Mouse (Mus musculus) C2C12 (cell line): ENCODE data around the gene Grm6. TPM values are rescaled to one million over a fixed set of nuclear protein-coding genes. Genes with fewer than 3 reads are reported as not detected.

Experiments used
- H3K27me3 ChIP-seq: one replicate; pipeline ENCODE4 v1.6.1; 2011; ENCODE audit not compliant: control insufficient read depth, insufficient read depth, insufficient read length
- H3K36me3 ChIP-seq: one replicate; pipeline ENCODE4 v1.6.1; 2011; ENCODE audit not compliant: control insufficient read depth, insufficient read depth
- H3K4me3 ChIP-seq: one replicate; pipeline ENCODE4 v1.5.1; 2011; ENCODE audit warnings: mild to moderate bottlenecking, control low read depth; ENCODE audit not compliant: poor library complexity, insufficient read depth, severe bottlenecking
- H3K79me2 ChIP-seq: one replicate; pipeline ENCODE4 v1.6.1; 2011; ENCODE audit not compliant: control insufficient read depth, insufficient read depth
- H3K79me3 ChIP-seq: one replicate; pipeline ENCODE4 v1.6.1; 2011; ENCODE audit warnings: low read depth, control low read depth
- H3ac ChIP-seq: one replicate; pipeline ENCODE3; 2011; ENCODE audit warnings: low read depth; ENCODE audit not compliant: control insufficient read depth, insufficient read length
- CEBPB ChIP-seq: IDR thresholded peaks from one replicate; pipeline ENCODE4 v1.6.1; 2011; ENCODE audit warnings: low read depth, mild to moderate bottlenecking, control low read depth, moderate library complexity
- CTCF ChIP-seq: IDR thresholded peaks from one replicate; pipeline ENCODE4 v1.5.1; 2011; ENCODE audit not compliant: control insufficient read depth, insufficient read depth, insufficient read length
- FOSL1 ChIP-seq: IDR thresholded peaks from one replicate; pipeline ENCODE4 v1.8.0; 2011; ENCODE audit warnings: mild to moderate bottlenecking, low read length; ENCODE audit not compliant: poor library complexity, insufficient read depth, severe bottlenecking
- MAX ChIP-seq: IDR thresholded peaks from one replicate; pipeline ENCODE4 v1.6.1; 2011; ENCODE audit warnings: mild to moderate bottlenecking, control low read depth
- MYOD1 ChIP-seq: IDR thresholded peaks from one replicate; pipeline ENCODE4 v1.6.1; 2011; ENCODE audit warnings: low read depth; ENCODE audit not compliant: control insufficient read depth, insufficient read length
- MYOG ChIP-seq: IDR thresholded peaks from one replicate; pipeline ENCODE4 v1.6.1; 2011; ENCODE audit not compliant: control insufficient read depth, insufficient read length; ENCODE audit errors: extremely low read depth
- USF1 ChIP-seq: IDR thresholded peaks from one replicate; pipeline ENCODE4 v1.6.1; 2011; ENCODE audit warnings: low read depth, mild to moderate bottlenecking, control low read depth, moderate library complexity
- polyA plus RNA-seq: library from polyadenylated mRNA; unstranded; fragments of >200 nt; fragmentation: generic; extraction: Trizol; gene quantifications from one replicate; pipeline ENCODE4 v1.2.1, GENCODE M21; 2012; ENCODE audit warnings: missing spikeins

Gene Grm6
- polyA plus RNA-seq, 1 experiment, result not detected

- TF ChIP-seq MAX (no peak), USF1 (no peak), MYOG (no peak)
- Histone ChIP-seq H3ac (no peak overlapping the region), H3K79me3 (no peaks in the 10 kb centered on the region), H3K36me3 (no peaks in the 10 kb centered on the region), H3K79me2 (no peaks in the 10 kb centered on the region), H3K27me3 (no peaks in the 10 kb centered on the region), H3K4me3 (no peak overlapping the region)
Observed at GRCm38 (mm10) chr11:50892441-50892840, 42.0 kb downstream of the Grm6 start.

GRCm38 (mm10) chr11:50897359-50897758 lies 46.9 kb downstream of the Grm6 start:
- H3ac ChIP-seq, result no peak overlapping the region
- H3K79me3 ChIP-seq, result no peaks in the 10 kb centered on the region
- H3K27me3 ChIP-seq, result no peaks in the 10 kb centered on the region
- H3K4me3 ChIP-seq, result no peak overlapping the region
- TF ChIP-seq CTCF (no peak), CEBPB (no peak), FOSL1 (no peak), MYOD1 (no peak), USF1 (no peak), MAX (no peak), MYOG (no peak)
- no peaks in the 10 kb centered on the region for H3K79me2 ChIP-seq
- H3K36me3 ChIP-seq, result no peaks in the 10 kb centered on the region

GRCm38 (mm10) chr11:50908136-50908535 lies 57.7 kb downstream of the Grm6 start:
- no peaks in the 10 kb centered on the region for H3K36me3 ChIP-seq

GRCm38 (mm10) chr11:50913301-50913700 lies 62.8 kb downstream of the Grm6 start:
- Histone ChIP-seq H3ac (no peak overlapping the region), H3K27me3 (no peaks in the 10 kb centered on the region), H3K4me3 (no peak overlapping the region), H3K79me3 (no peaks in the 10 kb centered on the region), H3K79me2 (no peaks in the 10 kb centered on the region), H3K36me3 (no peaks in the 10 kb centered on the region)
- TF ChIP-seq USF1 (no peak), MYOD1 (no peak), FOSL1 (no peak), CTCF (no peak), MAX (no peak), CEBPB (no peak), MYOG (no peak)

More at GRCm38 (mm10) chr11:50908136-50908535, 57.7 kb downstream of the Grm6 start:
- H3K79me3 ChIP-seq, result no peaks in the 10 kb centered on the region
- no peak for TF ChIP-seq FOSL1
- TF ChIP-seq CEBPB, result no peak
- TF ChIP-seq MYOG, result no peak
- TF ChIP-seq CTCF, result no peak
- no peak for TF ChIP-seq MAX
- TF ChIP-seq USF1, result no peak
- no peak for TF ChIP-seq MYOD1
- no peak overlapping the region for H3ac ChIP-seq
- H3K27me3 ChIP-seq, result no peaks in the 10 kb centered on the region
- H3K79me2 ChIP-seq, result no peaks in the 10 kb centered on the region
- H3K4me3 ChIP-seq, result no peak overlapping the region

GRCm38 (mm10) chr11:50914461-50914860 lies 64.0 kb downstream of the Grm6 start:
- no peaks in the 10 kb centered on the region for H3K79me2 ChIP-seq
- H3K36me3 ChIP-seq, result no peaks in the 10 kb centered on the region
- no peak overlapping the region for H3ac ChIP-seq
- no peaks in the 10 kb centered on the region for H3K27me3 ChIP-seq
- H3K4me3 ChIP-seq, result no peak overlapping the region
- no peaks in the 10 kb centered on the region for H3K79me3 ChIP-seq
- TF ChIP-seq CEBPB, result no peak
- no peak for TF ChIP-seq USF1
- no peak for TF ChIP-seq MYOG
- no peak for TF ChIP-seq MAX
- no peak for TF ChIP-seq CTCF
- no peak for TF ChIP-seq FOSL1
- TF ChIP-seq MYOD1, result no peak

Other genes with a start within 250 kb of the Grm6 start
- gene Adamts2, start 248.6 kb upstream of the Grm6 start, polyA plus RNA-seq, result 2.9 TPM
- gene Zfp354c, start 23.0 kb upstream of the Grm6 start, polyA plus RNA-seq, result 1.6 TPM
- gene Zfp879, start 9.1 kb upstream of the Grm6 start, polyA plus RNA-seq, result 0.01 TPM
- not detected for gene Zfp454, start 37.0 kb downstream of the Grm6 start, polyA plus RNA-seq
- gene Zfp2, start 65.5 kb downstream of the Grm6 start, polyA plus RNA-seq, result 0.69 TPM
- gene Zfp354b, start 80.9 kb downstream of the Grm6 start, polyA plus RNA-seq, result 0.11 TPM
- gene 4933414I15Rik, start 93.1 kb downstream of the Grm6 start, polyA plus RNA-seq, result not detected
- not detected for gene Prop1, start 103.1 kb downstream of the Grm6 start, polyA plus RNA-seq
- gene Olfr1378, start 115.8 kb downstream of the Grm6 start, polyA plus RNA-seq, result not detected
- not detected for gene Olfr1377, start 131.3 kb downstream of the Grm6 start, polyA plus RNA-seq
- not detected for gene Olfr51, start 152.9 kb downstream of the Grm6 start, polyA plus RNA-seq
- gene Olfr54, start 163.6 kb downstream of the Grm6 start, polyA plus RNA-seq, result not detected
- gene Olfr1375, start 197.4 kb downstream of the Grm6 start, polyA plus RNA-seq, result not detected
- gene Zfp354a, start 208.6 kb downstream of the Grm6 start, polyA plus RNA-seq, result 0.88 TPM